Mouse (Mus musculus) G1E (cell line): ENCODE data around the gene Olfr1449. TPM values are rescaled to one million over a fixed set of nuclear protein-coding genes. Genes with fewer than 3 reads are reported as not detected.
"Not testable (repeated sequence)": the region's sequence is repeated elsewhere in the genome, so short reads cannot be mapped to it uniquely, and the experiment has no call there.

Source experiments
- ATAC-seq: 2 replicates; pipeline ENCODE4 v1.8.0; 2016; ENCODE audit warnings: mild to moderate bottlenecking; ENCODE audit not compliant: insufficient number of reproducible peaks, poor library complexity, low FRiP score, severe bottlenecking; ENCODE audit errors: extremely low read depth
- DNase-seq: peaks from one replicate; pipeline ENCODE4 v3.0.0; 2012; ENCODE audit warnings: low spot score
- H3K27me3 ChIP-seq: 2 replicates; pipeline ENCODE4 v1.6.1; 2012; ENCODE audit warnings: mild to moderate bottlenecking, low read length, inconsistent platforms; ENCODE audit not compliant: insufficient read depth
- H3K36me3 ChIP-seq: replicated peaks from 2 replicates; pipeline ENCODE3; 2012; ENCODE audit warnings: mild to moderate bottlenecking, inconsistent platforms
- H3K4me1 ChIP-seq: 2 replicates; pipeline ENCODE4 v1.6.1; 2012; ENCODE audit warnings: low read depth, low read length, inconsistent platforms, mixed read lengths; ENCODE audit not compliant: insufficient read depth
- H3K4me3 ChIP-seq: 2 replicates; pipeline ENCODE4 v1.5.1; 2012; ENCODE audit warnings: low read depth, mild to moderate bottlenecking, inconsistent platforms, low read length, moderate library complexity, mixed read lengths
- H3K9me3 ChIP-seq: replicated peaks from 2 replicates; pipeline ENCODE4 v1.6.1; 2012; ENCODE audit warnings: inconsistent platforms
- CTCF ChIP-seq: IDR thresholded peaks from 2 replicates; pipeline ENCODE4 v1.5.1; 2012; ENCODE audit warnings: low read depth, low read length, inconsistent platforms, mixed read lengths
- GATA1 ChIP-seq: IDR thresholded peaks from 2 replicates; pipeline ENCODE4 v1.6.1; 2012; ENCODE audit warnings: borderline replicate concordance, low read length, inconsistent platforms, mixed read lengths
- GATA2 ChIP-seq: IDR thresholded peaks from 2 replicates; pipeline ENCODE4 v1.6.1; 2012; ENCODE audit warnings: low read depth, low read length, inconsistent platforms, borderline replicate concordance
- POLR2AphosphoS5 ChIP-seq: IDR thresholded peaks from 2 replicates; pipeline ENCODE4 v1.6.1; 2012; ENCODE audit warnings: low read depth, low read length, inconsistent platforms; ENCODE audit not compliant: insufficient replicate concordance
- TAL1 ChIP-seq: conservative IDR thresholded peaks from 2 replicates; pipeline ENCODE4 v1.6.1; 2012; ENCODE audit warnings: low read depth, low read length, inconsistent platforms, mixed read lengths
- polyA plus RNA-seq: library from polyadenylated mRNA; stranded (reverse); fragments of >175 nt; gene quantifications from 2 replicates; pipeline ENCODE4 v1.2.3, GENCODE M21; 2012
- total RNA-seq, 2 experiments: library from RNA; stranded (forward) in 1 of 2; stranded (reverse) in 1 of 2; fragments of 200-1000 nt in 1 of 2; fragments of >200 nt in 1 of 2; fragmentation: Nextera tagmentation in 1 of 2; gene quantifications; 2 replicates each; pipeline ENCODE4 v1.2.3; 2014 to 2017

Olfr1449 gene
- not detected in 2 replicates for total RNA-seq (2014; fragmentation: Nextera tagmentation)
- 0.49 TPM in 1 of 2 replicates, not detected in the other for total RNA-seq (2017)
- polyA plus RNA-seq, result not detected in 2 replicates

- H3K27me3 ChIP-seq, result no peaks in the 10 kb centered on the region
- no peak within 1 kb of the TSS for H3K4me3 ChIP-seq
- H3K36me3 ChIP-seq, result no peaks in the 10 kb centered on the region
- no peak for ATAC-seq
- no peak for DNase-seq
- TF ChIP-seq TAL1 (no peak), CTCF (no peak), GATA2 (no peak), POLR2AphosphoS5 (no peak), GATA1 (no peak)
- H3K4me1 ChIP-seq, result no peaks in the 10 kb centered on the region
- H3K9me3 ChIP-seq, result no peaks in the 10 kb centered on the region
Measured at GRCm38 (mm10) chr19:12930540-12930939, at the start of gene Olfr1449. Olfr1449 (plus strand) TSS chr19:12930840.

- Histone ChIP-seq H3K36me3 (no peaks in the 10 kb centered on the region), H3K4me1 (no peaks in the 10 kb centered on the region), H3K27me3 (no peaks in the 10 kb centered on the region), H3K9me3 (no peaks in the 10 kb centered on the region), H3K4me3 (no peak within 1 kb of the TSS)
- ATAC-seq (no peak), DNase-seq (no peak)
- TF ChIP-seq GATA2 (no peak), POLR2AphosphoS5 (no peak), CTCF (no peak), TAL1 (no peak), GATA1 (no peak)
Measured at GRCm38 (mm10) chr19:12883555-12883954, 47.1 kb upstream of the Olfr1449 start, which contains the start of gene Olfr1445. Olfr1445 (plus strand) TSS chr19:12883855.

GRCm38 (mm10) chr19:12893424-12893823 lies 37.2 kb upstream of the Olfr1449 start, which contains the start of gene Olfr1446:
Olfr1446 (minus strand) TSS chr19:12893524.
- no peak for TF ChIP-seq GATA1
- TF ChIP-seq TAL1, result no peak
- no peak for TF ChIP-seq CTCF
- TF ChIP-seq GATA2, result no peak
- TF ChIP-seq POLR2AphosphoS5, result no peak
- Histone ChIP-seq H3K4me1 (no peaks in the 10 kb centered on the region), H3K27me3 (no peaks in the 10 kb centered on the region), H3K9me3 (no peaks in the 10 kb centered on the region), H3K4me3 (no peak within 1 kb of the TSS), H3K36me3 (no peaks in the 10 kb centered on the region)
- ATAC-seq (no peak), DNase-seq (no peak)

- no peak for TF ChIP-seq TAL1
- no peak for TF ChIP-seq GATA1
- no peak for TF ChIP-seq GATA2
- TF ChIP-seq POLR2AphosphoS5, result no peak
- Histone ChIP-seq H3K4me3 (no peak within 1 kb of the TSS), H3K9me3 (no peaks in the 10 kb centered on the region), H3K36me3 (no peaks in the 10 kb centered on the region), H3K27me3 (no peaks in the 10 kb centered on the region), H3K4me1 (no peaks in the 10 kb centered on the region)
- no peak for DNase-seq
- no peak for ATAC-seq
Measured at GRCm38 (mm10) chr19:12903643-12904042, 27.0 kb upstream of the Olfr1449 start, which contains the start of gene Olfr1447. Olfr1447 (minus strand) TSS chr19:12903743.

- ATAC-seq (no peak), DNase-seq (no peak)
- no peaks in the 10 kb centered on the region for H3K27me3 ChIP-seq
- no peaks in the 10 kb centered on the region for H3K36me3 ChIP-seq
- H3K4me3 ChIP-seq, result no peak within 1 kb of the TSS
- H3K4me1 ChIP-seq, result no peaks in the 10 kb centered on the region
- no peaks in the 10 kb centered on the region for H3K9me3 ChIP-seq
- TF ChIP-seq GATA2 (no peak), GATA1 (no peak), TAL1 (no peak), POLR2AphosphoS5 (no peak)
Measured at GRCm38 (mm10) chr19:12924319-12924718, 6.3 kb upstream of the Olfr1449 start, which contains the start of gene Olfr1448. Olfr1448 (minus strand) TSS chr19:12924419.

GRCm38 (mm10) chr19:12949958-12950357 lies 19.3 kb downstream of the Olfr1449 start, which contains the start of gene Olfr1450:
Olfr1450 (plus strand) TSS chr19:12950258.
- no peak for TF ChIP-seq GATA2
- no peak for TF ChIP-seq CTCF
- ATAC-seq (no peak), DNase-seq (no peak)
- H3K4me1 ChIP-seq, result no peaks in the 10 kb centered on the region
- H3K4me3 ChIP-seq, result no peak within 1 kb of the TSS
- no peaks in the 10 kb centered on the region for H3K9me3 ChIP-seq
- no peaks in the 10 kb centered on the region for H3K27me3 ChIP-seq
- no peaks in the 10 kb centered on the region for H3K36me3 ChIP-seq

GRCm38 (mm10) chr19:12970082-12970481 lies 39.4 kb downstream of the Olfr1449 start:
- not testable (repeated sequence) for ATAC-seq, H3K9me3 ChIP-seq, H3K27me3 ChIP-seq, DNase-seq, H3K36me3 ChIP-seq, H3K4me3 ChIP-seq, H3K4me1 ChIP-seq

Other genes starting within 250 kb of the Olfr1449 start
- not detected in 2 replicates for gene Keg1, start 235.1 kb upstream of the Olfr1449 start, total RNA-seq (2014; fragmentation: Nextera tagmentation)
- 0.17 and 0.38 TPM in 2 replicates for gene Keg1, start 235.1 kb upstream of the Olfr1449 start, total RNA-seq (2017)
- not detected in 2 replicates for gene Keg1, start 235.1 kb upstream of the Olfr1449 start, polyA plus RNA-seq
- 7.4 TPM in 1 of 2 replicates, not detected in the other for gene Cntf, start 165.2 kb upstream of the Olfr1449 start, total RNA-seq (2014; fragmentation: Nextera tagmentation)
- gene Cntf, start 165.2 kb upstream of the Olfr1449 start, total RNA-seq (2017), result 3.0 and 4.0 TPM in 2 replicates
- 0.06 and 0.10 TPM in 2 replicates for gene Cntf, start 165.2 kb upstream of the Olfr1449 start, polyA plus RNA-seq
- 90.3 and 97.4 TPM in 2 replicates for gene Zfp91, start 134.7 kb upstream of the Olfr1449 start, total RNA-seq (2014; fragmentation: Nextera tagmentation)
- 112 and 117 TPM in 2 replicates for gene Zfp91, start 134.7 kb upstream of the Olfr1449 start, total RNA-seq (2017)
- gene Zfp91, start 134.7 kb upstream of the Olfr1449 start, polyA plus RNA-seq, result 26.5 and 36.0 TPM in 2 replicates
- gene Lpxn, start 134.6 kb upstream of the Olfr1449 start, total RNA-seq (2014; fragmentation: Nextera tagmentation), result 0.68 and 2.1 TPM in 2 replicates
- gene Lpxn, start 134.6 kb upstream of the Olfr1449 start, total RNA-seq (2017), result 2.5 and 3.5 TPM in 2 replicates
- 0.03 TPM in 1 of 2 replicates, not detected in the other for gene Lpxn, start 134.6 kb upstream of the Olfr1449 start, polyA plus RNA-seq
- not detected in 2 replicates for gene Gm5244, start 84.2 kb upstream of the Olfr1449 start, total RNA-seq (2014; fragmentation: Nextera tagmentation)
- not detected in 2 replicates for gene Gm5244, start 84.2 kb upstream of the Olfr1449 start, total RNA-seq (2017)
- not detected in 2 replicates for gene Gm5244, start 84.2 kb upstream of the Olfr1449 start, polyA plus RNA-seq
- gene Olfr1444, start 73.6 kb upstream of the Olfr1449 start, total RNA-seq (2014; fragmentation: Nextera tagmentation), result not detected in 2 replicates
- 0.16 TPM in 1 of 2 replicates, not detected in the other for gene Olfr1444, start 73.6 kb upstream of the Olfr1449 start, total RNA-seq (2017)
- not detected in 2 replicates for gene Olfr1444, start 73.6 kb upstream of the Olfr1449 start, polyA plus RNA-seq
- not detected in 2 replicates for gene Olfr1445, start 47.0 kb upstream of the Olfr1449 start, total RNA-seq (2014; fragmentation: Nextera tagmentation)
- not detected in 2 replicates for gene Olfr1445, start 47.0 kb upstream of the Olfr1449 start, total RNA-seq (2017)
- not detected in 2 replicates for gene Olfr1445, start 47.0 kb upstream of the Olfr1449 start, polyA plus RNA-seq
- not detected in 2 replicates for gene Olfr1446, start 37.3 kb upstream of the Olfr1449 start, total RNA-seq (2014; fragmentation: Nextera tagmentation)
- 0.06 and 0.16 TPM in 2 replicates for gene Olfr1446, start 37.3 kb upstream of the Olfr1449 start, total RNA-seq (2017)
- not detected in 2 replicates for gene Olfr1446, start 37.3 kb upstream of the Olfr1449 start, polyA plus RNA-seq
- gene Olfr1447, start 27.1 kb upstream of the Olfr1449 start, total RNA-seq (2014; fragmentation: Nextera tagmentation), result not detected in 2 replicates
- 0.27 TPM in 1 of 2 replicates, not detected in the other for gene Olfr1447, start 27.1 kb upstream of the Olfr1449 start, total RNA-seq (2017)
- not detected in 2 replicates for gene Olfr1447, start 27.1 kb upstream of the Olfr1449 start, polyA plus RNA-seq
- not detected in 2 replicates for gene Olfr1448, start 6.4 kb upstream of the Olfr1449 start, total RNA-seq (2014; fragmentation: Nextera tagmentation)
- gene Olfr1448, start 6.4 kb upstream of the Olfr1449 start, total RNA-seq (2017), result 0.11 and 0.12 TPM in 2 replicates
- gene Olfr1448, start 6.4 kb upstream of the Olfr1449 start, polyA plus RNA-seq, result not detected in 2 replicates
- gene Olfr1450, start 19.4 kb downstream of the Olfr1449 start, total RNA-seq (2014; fragmentation: Nextera tagmentation), result not detected in 2 replicates
- gene Olfr1450, start 19.4 kb downstream of the Olfr1449 start, total RNA-seq (2017), result 0.16 TPM in 1 of 2 replicates, not detected in the other
- gene Olfr1450, start 19.4 kb downstream of the Olfr1449 start, polyA plus RNA-seq, result not detected in 2 replicates
- gene Olfr1451, start 64.2 kb downstream of the Olfr1449 start, total RNA-seq (2014; fragmentation: Nextera tagmentation), result not detected in 2 replicates
- 0.27 TPM in 1 of 2 replicates, not detected in the other for gene Olfr1451, start 64.2 kb downstream of the Olfr1449 start, total RNA-seq (2017)
- gene Olfr1451, start 64.2 kb downstream of the Olfr1449 start, polyA plus RNA-seq, result not detected in 2 replicates
- not detected in 2 replicates for gene Olfr1453, start 97.5 kb downstream of the Olfr1449 start, total RNA-seq (2014; fragmentation: Nextera tagmentation)
- 0.23 and 0.38 TPM in 2 replicates for gene Olfr1453, start 97.5 kb downstream of the Olfr1449 start, total RNA-seq (2017)
- gene Olfr1453, start 97.5 kb downstream of the Olfr1449 start, polyA plus RNA-seq, result not detected in 2 replicates
- gene Olfr1454, start 129.8 kb downstream of the Olfr1449 start, total RNA-seq (2014; fragmentation: Nextera tagmentation), result not detected in 2 replicates
- 0.05 TPM in 1 of 2 replicates, not detected in the other for gene Olfr1454, start 129.8 kb downstream of the Olfr1449 start, total RNA-seq (2017)
- gene Olfr1454, start 129.8 kb downstream of the Olfr1449 start, polyA plus RNA-seq, result not detected in 2 replicates
- gene Olfr1457, start 167.1 kb downstream of the Olfr1449 start, total RNA-seq (2014; fragmentation: Nextera tagmentation), result not detected in 2 replicates
- gene Olfr1457, start 167.1 kb downstream of the Olfr1449 start, total RNA-seq (2017), result 0.12 TPM in 1 of 2 replicates, not detected in the other
- gene Olfr1457, start 167.1 kb downstream of the Olfr1449 start, polyA plus RNA-seq, result not detected in 2 replicates
- gene Olfr1458, start 175.9 kb downstream of the Olfr1449 start, total RNA-seq (2014; fragmentation: Nextera tagmentation), result not detected in 2 replicates
- gene Olfr1458, start 175.9 kb downstream of the Olfr1449 start, total RNA-seq (2017), result not detected in 2 replicates
- gene Olfr1458, start 175.9 kb downstream of the Olfr1449 start, polyA plus RNA-seq, result not detected in 2 replicates
- gene Olfr1459, start 218.7 kb downstream of the Olfr1449 start, total RNA-seq (2014; fragmentation: Nextera tagmentation), result not detected in 2 replicates
- 0.12 and 0.27 TPM in 2 replicates for gene Olfr1459, start 218.7 kb downstream of the Olfr1449 start, total RNA-seq (2017)
- gene Olfr1459, start 218.7 kb downstream of the Olfr1449 start, polyA plus RNA-seq, result not detected in 2 replicates
- not detected in 2 replicates for gene Olfr1461, start 232.2 kb downstream of the Olfr1449 start, total RNA-seq (2014; fragmentation: Nextera tagmentation)
- 0.05 TPM in 1 of 2 replicates, not detected in the other for gene Olfr1461, start 232.2 kb downstream of the Olfr1449 start, total RNA-seq (2017)
- not detected in 2 replicates for gene Olfr1461, start 232.2 kb downstream of the Olfr1449 start, polyA plus RNA-seq